Mouse (Mus musculus) left cerebral cortex, adult 8-10 months (tissue): ENCODE measurements at regions not wholly inside any gene's neighbourhood (a gene's known extent, or its start where the extent isn't known, plus 50 kb on each side); places are given as distances from the start of the nearest gene placed in this dataset.

Experiments
- DNase-seq, 2 experiments: peaks; one replicate each; pipeline ENCODE4 v3.0.0; 2022; ENCODE audit warnings: low spot score in 2 of 2

GRCm38 (mm10) chr12:29187619-29188018 is 340.6 kb upstream of the Myt1l start:
- no peak for DNase-seq

- DNase-seq, result no peak
These were observed 335.8 kb upstream of the Myt1l start for GRCm38 (mm10) chr12:29192391-29192790.

DNA sequence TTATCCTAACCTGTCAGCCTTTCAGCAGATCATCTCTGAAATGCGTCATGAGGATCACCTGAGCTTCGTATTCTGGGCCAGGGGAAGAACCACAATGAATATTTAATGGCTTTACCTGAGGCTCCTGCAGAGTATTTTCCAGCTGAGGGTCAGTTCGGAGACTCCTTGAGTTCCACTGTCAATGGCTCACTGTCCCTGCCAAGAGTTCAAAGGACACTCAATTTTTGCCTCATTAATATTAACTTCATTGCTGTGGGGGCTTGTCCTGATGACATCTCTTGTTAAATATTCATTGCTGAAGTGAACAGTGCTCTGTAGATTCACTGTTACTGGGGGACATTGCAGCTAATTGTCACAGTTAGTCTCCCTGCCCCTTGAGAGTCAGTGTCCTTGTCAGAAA is 316.2 kb upstream of the Myt1l start:
- no peak for DNase-seq

DNA sequence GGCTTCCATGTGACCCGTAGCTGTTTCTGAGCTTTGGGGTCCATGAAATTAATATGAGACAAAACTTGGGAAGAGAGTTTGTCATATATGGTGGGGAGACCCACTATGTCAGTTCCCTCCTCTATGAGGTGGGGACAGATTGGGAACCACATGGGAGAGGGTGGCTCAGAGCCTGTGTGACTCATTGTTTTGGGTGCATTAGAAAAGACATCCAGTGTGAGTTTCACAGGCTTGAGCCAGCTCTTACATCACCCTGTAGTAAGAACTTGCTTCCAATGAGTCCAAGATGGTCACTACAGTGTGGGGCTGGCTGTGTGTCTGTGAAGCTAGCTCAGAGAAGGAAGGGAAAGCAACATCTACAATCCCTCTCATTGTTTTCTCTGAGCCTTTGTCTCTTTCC is 314.6 kb upstream of the Myt1l start:
- DNase-seq, result no peak

- DNase-seq, result no peak
These were observed 306.1 kb upstream of the Myt1l start for GRCm38 (mm10) chr12:29222099-29222498.

DNA sequence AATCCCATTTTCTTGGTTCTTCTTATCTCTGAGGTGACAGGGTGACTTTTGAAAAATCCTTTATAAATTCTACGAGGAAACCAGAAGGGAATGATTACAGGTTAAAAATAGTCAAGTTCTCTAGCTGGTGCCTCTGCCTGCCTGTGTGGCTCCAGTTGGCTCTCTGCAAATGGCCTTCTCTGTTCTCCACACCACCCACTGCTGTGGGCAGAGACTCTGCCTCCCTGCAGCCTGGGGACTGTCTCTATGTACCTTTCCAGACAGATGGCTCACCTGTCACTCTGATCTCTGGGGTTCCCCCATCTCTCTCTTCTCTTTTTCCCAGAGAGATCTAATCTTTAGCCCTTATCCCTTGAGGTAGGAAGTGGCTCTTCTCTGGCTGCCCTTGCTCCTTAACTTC is 302.2 kb upstream of the Myt1l start:
- peak in 1 of 2 experiments; percentile 34 for DNase-seq

- no peak for DNase-seq
These were observed 295.4 kb upstream of the Myt1l start for GRCm38 (mm10) chr12:29232492-29233447.

DNA sequence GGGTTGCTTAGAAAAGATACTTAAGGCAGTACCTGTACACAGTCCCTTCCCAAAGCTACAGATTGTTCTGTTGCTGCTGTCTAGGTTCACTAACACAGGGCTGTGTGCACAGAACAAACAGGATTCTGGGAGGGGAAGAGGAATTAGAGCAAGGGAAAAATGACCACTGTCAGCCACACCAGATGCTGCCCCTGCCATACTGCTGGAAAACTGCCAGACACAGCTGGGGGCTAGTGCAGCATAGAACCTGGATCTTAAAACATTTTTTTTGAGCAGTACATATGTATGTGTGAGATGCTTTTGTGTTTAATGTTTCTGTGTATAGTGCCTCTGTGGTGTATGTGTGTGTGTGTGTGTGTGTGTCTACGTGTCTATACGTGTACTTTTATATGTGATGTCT is 291.7 kb upstream of the Myt1l start:
- no peak for DNase-seq

GRCm38 (mm10) chr12:29237516-29237915 is 290.7 kb upstream of the Myt1l start:
- no peak for DNase-seq

DNA sequence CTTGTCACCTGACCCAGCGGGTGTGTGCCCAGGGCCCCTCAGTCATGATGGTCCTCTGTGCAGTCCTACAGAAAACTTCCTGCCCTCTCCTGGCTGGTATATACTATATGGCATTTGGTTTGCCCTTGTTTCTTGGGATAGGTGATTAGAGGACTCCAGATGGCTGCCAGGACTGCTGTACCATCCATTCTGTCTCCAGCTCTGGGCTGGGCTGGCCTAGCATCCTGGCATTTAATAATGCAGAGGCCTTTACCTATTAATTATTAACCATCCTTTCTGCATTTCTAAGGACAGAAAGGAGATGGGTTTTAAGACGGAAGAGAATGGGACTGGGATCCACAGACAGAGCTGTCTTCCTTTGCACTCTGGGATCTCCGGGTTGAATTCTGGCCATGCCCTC is 288.7 kb upstream of the Myt1l start:
- DNase-seq, result no peak

DNA sequence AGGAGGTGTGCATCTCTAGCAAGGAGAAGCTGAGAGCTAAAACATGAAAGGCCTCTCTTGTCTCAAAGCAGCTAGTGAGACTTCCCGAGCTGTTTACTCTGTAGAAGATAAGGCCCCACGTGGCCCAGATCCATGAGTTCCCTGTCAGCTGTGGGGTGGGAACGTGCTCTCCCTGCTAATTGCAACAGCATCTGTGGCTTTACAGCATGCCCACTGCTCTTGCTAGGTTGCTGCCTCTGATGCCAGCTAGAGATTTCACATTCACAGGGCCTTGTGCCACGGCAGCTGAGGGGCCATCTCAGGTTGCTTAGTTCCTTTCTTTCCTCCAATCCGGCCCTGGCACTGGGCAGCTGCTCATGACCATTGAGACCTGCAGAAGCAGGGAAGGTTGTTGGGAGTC is 288.2 kb upstream of the Myt1l start:
- DNase-seq, result peak in 1 of 2 experiments; percentile 61

- no peak for DNase-seq
These were observed 285.1 kb upstream of the Myt1l start for GRCm38 (mm10) chr12:29243087-29243486.

- no peak for DNase-seq
These were observed 282.1 kb upstream of the Myt1l start for GRCm38 (mm10) chr12:29246041-29246440.

GRCm38 (mm10) chr12:29247356-29247755 is 280.8 kb upstream of the Myt1l start:
- DNase-seq, result peak in 1 of 2 experiments; percentile 54

DNA sequence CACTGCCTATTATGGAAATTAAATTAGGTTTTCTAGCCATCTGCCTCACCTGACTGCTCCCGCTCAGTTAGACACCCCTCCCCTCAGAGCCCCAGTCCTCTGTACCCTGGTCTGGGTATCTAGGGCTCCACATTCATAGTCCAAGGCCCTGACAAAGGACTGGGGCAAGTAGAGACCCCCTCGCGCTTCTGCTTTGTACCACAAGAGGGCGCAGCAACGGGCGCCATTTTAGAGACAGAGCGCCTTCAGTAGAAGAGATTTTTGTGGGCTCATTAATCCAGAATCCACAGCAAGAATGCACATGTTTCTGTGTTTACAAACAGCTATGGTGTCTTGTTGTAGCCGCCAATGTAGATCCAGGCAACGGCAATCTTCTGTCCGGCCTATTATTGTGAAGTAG is 279.7 kb upstream of the Myt1l start:
- DNase-seq, result no peak

DNA sequence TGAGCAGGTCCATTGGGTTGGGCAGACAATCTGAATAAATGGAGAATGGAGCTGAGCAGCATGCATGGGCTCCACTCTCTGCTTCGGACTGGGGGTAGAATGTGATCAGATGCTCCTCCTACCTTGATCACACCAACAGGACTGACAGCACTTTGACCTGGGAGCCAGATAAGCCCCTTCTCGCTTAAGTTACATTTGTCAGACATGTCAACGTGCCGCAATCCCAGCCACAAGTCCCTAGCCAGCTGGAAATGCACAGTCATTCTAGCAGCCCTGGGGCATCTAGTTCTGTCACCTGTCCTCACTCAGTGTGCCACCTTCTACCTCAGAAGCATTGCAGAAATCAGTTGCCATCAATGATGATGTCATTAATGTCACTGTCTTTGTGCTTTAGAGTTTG is 272.1 kb upstream of the Myt1l start:
- DNase-seq, result no peak

- DNase-seq, result no peak
These were observed 271.0 kb upstream of the Myt1l start for GRCm38 (mm10) chr12:29257011-29257734.

- peak in 1 of 2 experiments; percentile 36 for DNase-seq
These were observed 270.2 kb upstream of the Myt1l start for GRCm38 (mm10) chr12:29257735-29258547.

- no peak for DNase-seq
These were observed 269.7 kb upstream of the Myt1l start for GRCm38 (mm10) chr12:29258548-29258874.

- DNase-seq, result no peak
These were observed 269.2 kb upstream of the Myt1l start for GRCm38 (mm10) chr12:29258966-29259365.

DNA sequence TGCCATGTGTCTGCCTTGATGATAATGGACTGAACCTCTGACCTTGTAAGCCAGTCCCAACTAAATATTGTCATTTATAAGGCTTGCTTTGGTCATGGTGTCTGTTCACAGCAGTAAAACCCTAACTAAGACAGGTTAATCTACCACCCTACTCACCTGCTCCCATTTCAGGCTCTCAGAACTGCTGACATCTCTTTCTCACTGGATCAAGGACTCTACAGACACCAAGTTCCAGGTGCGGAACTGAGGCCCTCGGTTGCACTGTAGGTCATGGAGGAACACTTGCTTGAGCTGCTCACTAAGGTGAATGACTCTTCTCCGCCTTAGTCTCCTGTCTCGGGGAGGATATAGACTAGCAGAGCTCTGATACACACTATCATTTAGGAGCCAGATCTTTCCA is 254.0 kb upstream of the Myt1l start:
- no peak for DNase-seq

DNA sequence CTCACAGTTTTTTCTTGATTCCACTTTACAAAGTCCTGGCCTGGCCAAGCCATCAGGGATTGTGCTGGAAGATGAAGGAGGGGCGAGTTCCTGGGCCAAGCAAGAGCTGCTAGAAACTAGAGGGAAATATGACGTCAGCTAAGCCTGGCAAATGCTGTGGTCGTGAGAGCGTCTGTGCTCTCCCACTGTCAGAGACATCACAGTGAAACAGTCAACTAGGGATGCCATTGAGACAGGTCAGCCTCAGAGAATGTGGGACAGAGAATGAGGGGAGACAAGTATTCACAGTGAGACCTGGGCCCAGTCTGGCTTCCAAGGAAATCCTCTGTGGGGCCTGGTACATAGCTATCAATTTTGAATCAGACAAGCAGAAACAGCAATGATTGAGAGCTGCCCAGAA is 252.5 kb upstream of the Myt1l start:
- no peak for DNase-seq
